Mouse (Mus musculus): ENCODE results near the gene Tnrc6a. TPM values are rescaled to one million over a fixed set of nuclear protein-coding genes. Genes with fewer than 3 reads are reported as not detected.

Tnrc6a gene
- polyA plus RNA-seq, 1 experiment from 2014 or later, result 37.3 TPM

DNA sequence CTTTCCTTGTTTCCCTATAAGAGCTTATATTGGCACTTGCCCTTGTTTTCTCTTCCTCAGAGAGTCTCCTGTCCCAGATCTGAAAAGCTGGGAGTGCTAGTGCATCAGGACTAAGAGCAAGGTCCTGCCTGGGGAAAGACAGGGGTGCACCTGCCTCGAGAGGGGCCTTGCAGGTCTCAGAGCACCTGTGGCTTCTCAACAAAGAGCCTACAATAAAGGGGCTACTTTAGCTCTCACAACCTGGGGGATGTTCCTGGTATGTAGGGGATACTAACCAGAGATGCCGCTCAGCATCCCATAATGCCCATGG, 96.9 kb downstream of the Tnrc6a start:
- Histone ChIP-seq H3K9me3 (ENCODE audit: control insufficient read depth, low read length) (no peaks in the 10 kb centered on the region), H3K4me2 (ENCODE audit: low read length) (no peak overlapping the region), H3K9ac (ENCODE audit: low read depth, low read length) (no peak overlapping the region), H3K4me3 (ENCODE audit: low read length) (no peak overlapping the region), H3K27ac (ENCODE audit: low read depth, low read length) (no peak overlapping the region), H3K36me3 (ENCODE audit: control insufficient read depth, insufficient read depth, low read length) (no peaks in the 10 kb centered on the region), H3K4me1 (ENCODE audit: control insufficient read depth, insufficient read depth, low read depth, low read length) (peaks cover 2% of the 10 kb centered on the region; the same call in 1 of the 2 replicates), H3K27me3 (replicated peaks; ENCODE audit: control insufficient read depth, insufficient read depth, low read length) (no peaks in the 10 kb centered on the region)
- WGBS, result 82% methylated on average over 2 of the region's 2 CpGs
- ATAC-seq, result no peak

- Histone ChIP-seq H3K4me1 (ENCODE audit: control insufficient read depth, insufficient read depth, low read depth, low read length) (no peaks in the 10 kb centered on the region), H3K36me3 (ENCODE audit: control insufficient read depth, insufficient read depth, low read length) (no peaks in the 10 kb centered on the region), H3K27me3 (replicated peaks; ENCODE audit: control insufficient read depth, insufficient read depth, low read length) (no peaks in the 10 kb centered on the region), H3K9me3 (ENCODE audit: control insufficient read depth, low read length) (no peaks in the 10 kb centered on the region), H3K4me2 (ENCODE audit: low read length) (no peak overlapping the region), H3K9ac (ENCODE audit: low read depth, low read length) (no peak overlapping the region), H3K4me3 (ENCODE audit: low read length) (no peak overlapping the region), H3K27ac (ENCODE audit: low read depth, low read length) (no peak overlapping the region)
- 70% methylated on average over 9 of the region's 9 CpGs for WGBS
- ATAC-seq, result no peak
These were observed 100.4 kb downstream of the Tnrc6a start for GRCm38 (mm10) chr7:123224076-123224475.

GRCm38 (mm10) chr7:123225159-123225558, 101.5 kb downstream of the Tnrc6a start:
- Histone ChIP-seq H3K27me3 (replicated peaks; ENCODE audit: control insufficient read depth, insufficient read depth, low read length) (no peaks in the 10 kb centered on the region), H3K9ac (ENCODE audit: low read depth, low read length) (no peak overlapping the region), H3K4me3 (ENCODE audit: low read length) (no peak overlapping the region), H3K27ac (ENCODE audit: low read depth, low read length) (no peak overlapping the region), H3K9me3 (ENCODE audit: control insufficient read depth, low read length) (no peaks in the 10 kb centered on the region), H3K36me3 (ENCODE audit: control insufficient read depth, insufficient read depth, low read length) (no peaks in the 10 kb centered on the region), H3K4me1 (ENCODE audit: control insufficient read depth, insufficient read depth, low read depth, low read length) (no peaks in the 10 kb centered on the region), H3K4me2 (ENCODE audit: low read length) (no peak overlapping the region)
- ATAC-seq, result no peak
- 87% methylated on average over 4 of the region's 4 CpGs for WGBS

GRCm38 (mm10) chr7:123235449-123235848, 111.8 kb downstream of the Tnrc6a start:
- Histone ChIP-seq H3K4me1 (ENCODE audit: control insufficient read depth, insufficient read depth, low read depth, low read length) (peaks cover 5% of the 10 kb centered on the region; the same call in 1 of the 2 replicates), H3K36me3 (ENCODE audit: control insufficient read depth, insufficient read depth, low read length) (no peaks in the 10 kb centered on the region), H3K4me2 (ENCODE audit: low read length) (no peak overlapping the region), H3K9me3 (ENCODE audit: control insufficient read depth, low read length) (no peaks in the 10 kb centered on the region), H3K27ac (ENCODE audit: low read depth, low read length) (no peak overlapping the region), H3K4me3 (ENCODE audit: low read length) (no peak overlapping the region), H3K9ac (ENCODE audit: low read depth, low read length) (no peak overlapping the region), H3K27me3 (replicated peaks; ENCODE audit: control insufficient read depth, insufficient read depth, low read length) (no peaks in the 10 kb centered on the region)
- no peak for ATAC-seq
- WGBS, result 35% methylated on average over 4 of the region's 4 CpGs

GRCm38 (mm10) chr7:123238621-123239020, 114.9 kb downstream of the Tnrc6a start:
- H3K4me1 ChIP-seq (ENCODE audit: control insufficient read depth, insufficient read depth, low read depth, low read length), result peaks cover 5% of the 10 kb centered on the region; the same call in 1 of the 2 replicates
- WGBS, result 42% methylated on average over 4 of the region's 4 CpGs
- no peak overlapping the region for H3K4me2 ChIP-seq (ENCODE audit: low read length)
- H3K4me3 ChIP-seq (ENCODE audit: low read length), result no peak overlapping the region
- ATAC-seq, result peak; percentile 94
- no peak overlapping the region for H3K9ac ChIP-seq (ENCODE audit: low read depth, low read length)
- no peaks in the 10 kb centered on the region for H3K9me3 ChIP-seq (ENCODE audit: control insufficient read depth, low read length)
- no peak overlapping the region for H3K27ac ChIP-seq (ENCODE audit: low read depth, low read length)
- no peaks in the 10 kb centered on the region for H3K36me3 ChIP-seq (ENCODE audit: control insufficient read depth, insufficient read depth, low read length)
- H3K27me3 ChIP-seq (replicated peaks; ENCODE audit: control insufficient read depth, insufficient read depth, low read length), result no peaks in the 10 kb centered on the region

DNA sequence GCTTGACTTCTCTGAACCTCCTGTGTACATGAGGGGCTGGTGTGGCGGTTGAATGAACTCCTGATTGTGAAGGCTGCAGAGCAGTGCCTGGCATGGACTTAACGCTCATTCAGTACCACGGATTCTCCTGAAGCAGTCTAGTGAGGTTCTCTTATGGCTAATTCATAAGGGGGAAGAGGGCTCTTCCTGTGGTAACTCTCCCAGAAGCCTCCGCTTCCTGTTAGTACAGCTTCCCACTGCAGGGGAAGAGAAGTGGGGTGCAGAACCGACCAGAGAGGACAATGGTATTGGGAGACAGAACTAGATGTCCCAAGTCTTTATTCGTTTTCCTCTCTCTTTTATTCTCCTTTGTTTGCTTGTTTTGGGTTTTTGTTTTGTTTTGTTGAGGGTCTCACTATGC, 116.4 kb downstream of the Tnrc6a start:
- no peak overlapping the region for H3K4me2 ChIP-seq (ENCODE audit: low read length)
- H3K4me1 ChIP-seq (ENCODE audit: control insufficient read depth, insufficient read depth, low read depth, low read length), result peaks cover 5% of the 10 kb centered on the region; the same call in 1 of the 2 replicates
- no peak overlapping the region for H3K9ac ChIP-seq (ENCODE audit: low read depth, low read length)
- 79% methylated on average over 6 of the region's 6 CpGs for WGBS
- H3K27ac ChIP-seq (ENCODE audit: low read depth, low read length), result no peak overlapping the region
- H3K9me3 ChIP-seq (ENCODE audit: control insufficient read depth, low read length), result no peaks in the 10 kb centered on the region
- no peak overlapping the region for H3K4me3 ChIP-seq (ENCODE audit: low read length)
- no peak for ATAC-seq
- H3K36me3 ChIP-seq (ENCODE audit: control insufficient read depth, insufficient read depth, low read length), result no peaks in the 10 kb centered on the region
- no peaks in the 10 kb centered on the region for H3K27me3 ChIP-seq (replicated peaks; ENCODE audit: control insufficient read depth, insufficient read depth, low read length)

DNA sequence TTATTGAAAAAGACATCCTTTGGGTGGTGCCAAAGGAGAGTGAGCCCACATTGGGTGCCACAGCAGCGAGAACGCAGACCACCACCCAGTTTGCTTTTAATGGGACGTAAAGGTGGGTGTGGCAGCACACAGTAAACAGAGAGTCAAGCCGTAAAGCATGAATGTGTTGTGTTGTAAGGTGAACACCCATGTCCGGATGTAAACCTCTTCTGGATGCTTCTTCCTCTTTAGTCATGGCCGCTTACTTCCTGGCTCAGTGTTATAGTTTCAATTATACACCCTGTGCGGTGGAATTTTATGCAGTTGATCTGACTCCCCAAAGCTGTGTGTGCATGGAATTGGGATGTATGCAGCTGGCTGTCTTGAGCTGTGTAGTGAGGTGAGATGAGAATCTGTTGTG, 118.6 kb downstream of the Tnrc6a start:
- Histone ChIP-seq H3K9ac (ENCODE audit: low read depth, low read length) (no peak overlapping the region), H3K36me3 (ENCODE audit: control insufficient read depth, insufficient read depth, low read length) (no peaks in the 10 kb centered on the region), H3K4me3 (ENCODE audit: low read length) (no peak overlapping the region), H3K27me3 (replicated peaks; ENCODE audit: control insufficient read depth, insufficient read depth, low read length) (no peaks in the 10 kb centered on the region), H3K4me1 (ENCODE audit: control insufficient read depth, insufficient read depth, low read depth, low read length) (peaks cover 5% of the 10 kb centered on the region; the same call in 1 of the 2 replicates), H3K9me3 (ENCODE audit: control insufficient read depth, low read length) (no peaks in the 10 kb centered on the region), H3K27ac (ENCODE audit: low read depth, low read length) (no peak overlapping the region), H3K4me2 (ENCODE audit: low read length) (no peak overlapping the region)
- WGBS, result 88% methylated on average over 7 of the region's 7 CpGs
- no peak for ATAC-seq

- no peaks in the 10 kb centered on the region for H3K9me3 ChIP-seq (ENCODE audit: control insufficient read depth, low read length)
- no peak overlapping the region for H3K4me2 ChIP-seq (ENCODE audit: low read length)
- H3K36me3 ChIP-seq (ENCODE audit: control insufficient read depth, insufficient read depth, low read length), result no peaks in the 10 kb centered on the region
- H3K4me1 ChIP-seq (ENCODE audit: control insufficient read depth, insufficient read depth, low read depth, low read length), result no peaks in the 10 kb centered on the region
- no peak for ATAC-seq
- H3K4me3 ChIP-seq (ENCODE audit: low read length), result no peak overlapping the region
- H3K27me3 ChIP-seq (replicated peaks; ENCODE audit: control insufficient read depth, insufficient read depth, low read length), result no peaks in the 10 kb centered on the region
- H3K9ac ChIP-seq (ENCODE audit: low read depth, low read length), result no peak overlapping the region
- WGBS, result 88% methylated on average over 1 of the region's 1 CpGs
- no peak overlapping the region for H3K27ac ChIP-seq (ENCODE audit: low read depth, low read length)
These were observed 121.1 kb downstream of the Tnrc6a start for GRCm38 (mm10) chr7:123244833-123245232.

All from hindbrain, embryonic 16.5 days (tissue).